In genomic region chr5:99035961-99036360, GRCm38 (mm10) we compare ENCODE assay signal across 11 mouse cellular contexts. TPM values are rescaled to one million over a fixed set of nuclear protein-coding genes. Genes with fewer than 3 reads are reported as not detected.
DNase-seq lines count a peak whose midpoint lies in the region; ATAC-seq and TF ChIP-seq lines count a peak whose summit lies in the region.
"Had no signal": no experiment of that assay in that cellular context is flagged by ENCODE, and none has a peak within 500 bp of the region (broad histone marks: within the 10 kb centered on the region; RNA-seq: fewer than 3 reads in every experiment).

No protein-coding gene starts in this region.

- peaks cover 52% of the 10 kb centered on the region for H3K27me3 ChIP-seq in heart, embryonic 16.5 days (ENCODE audit: control insufficient read depth, insufficient read depth, low read length)
- H3K27me3 ChIP-seq in hindbrain, embryonic 10.5 days (ENCODE audit: insufficient read depth, poor library complexity, severe bottlenecking): peaks cover 47% of the 10 kb centered on the region
- no peaks in the 10 kb centered on the region for H3K27me3 ChIP-seq in midbrain, embryonic 15.5 days (replicated peaks)

- DNase-seq in heart, postnatal 10 days: no peak
- no peak for DNase-seq in hindbrain, embryonic 10.5 days (ENCODE audit: low spot score)
- no peak for DNase-seq in thymus, postnatal 4 days
- DNase-seq in kidney, postnatal 25 days: no peak
- no peak for DNase-seq in ovary, postnatal 10 days (ENCODE audit: low spot score)
- DNase-seq: thymus, adult 18-20 months had no signal

- H3K4me2 ChIP-seq in heart, embryonic 16.5 days (ENCODE audit: low read depth, low read length): peak overlapping the region; percentile 99
- H3K4me2 ChIP-seq in midbrain, embryonic 15.5 days: peak overlapping the region; percentile 98

- intact Hi-C loops in heart, postnatal 10 days (cut with DNase I): no loop called here

- no peaks in the 10 kb centered on the region for H3K9me3 ChIP-seq in heart, embryonic 16.5 days (replicated peaks; ENCODE audit: control insufficient read depth, low read length)
- 0 out of 2 replicates have a peak, but pooled peaks cover 3% of the 10 kb centered on the region for H3K9me3 ChIP-seq in hindbrain, embryonic 10.5 days
- H3K9me3 ChIP-seq in midbrain, embryonic 15.5 days: no peaks in the 10 kb centered on the region

- TF ChIP-seq POLR2A in cortical plate, adult 2 months (IDR thresholded peaks at IDR 0.05; ENCODE audit: extremely low read depth, insufficient read depth, low read length): no peak

- H3K4me3 ChIP-seq in heart, embryonic 16.5 days (ENCODE audit: low read length): no peak overlapping the region
- peak overlapping the region; percentile 47 for H3K4me3 ChIP-seq in cortical plate, adult 2 months (ENCODE audit: insufficient read depth, low read length)
- H3K4me3 ChIP-seq in hindbrain, embryonic 10.5 days: peak overlapping the region; percentile 88
- peak overlapping the region; percentile 75 for H3K4me3 ChIP-seq in midbrain, embryonic 15.5 days

- no peaks in the 10 kb centered on the region for H3K36me3 ChIP-seq in heart, embryonic 16.5 days (ENCODE audit: control insufficient read depth, insufficient read depth)
- no peaks in the 10 kb centered on the region for H3K36me3 ChIP-seq in hindbrain, embryonic 10.5 days
- H3K36me3 ChIP-seq in midbrain, embryonic 15.5 days (replicated peaks): no peaks in the 10 kb centered on the region

- H3K4me1 ChIP-seq in heart, embryonic 16.5 days (ENCODE audit: control insufficient read depth, insufficient read depth, low read length): peaks cover 4% of the 10 kb centered on the region; the same call in 1 of the 2 replicates
- H3K4me1 ChIP-seq in cortical plate, adult 2 months (ENCODE audit: control insufficient read depth, insufficient read depth, low read length): peaks cover 1% of the 10 kb centered on the region; the same call in 1 of the 2 replicates
- peaks cover 22% of the 10 kb centered on the region for H3K4me1 ChIP-seq in hindbrain, embryonic 10.5 days (replicated peaks)
- peaks cover 26% of the 10 kb centered on the region for H3K4me1 ChIP-seq in midbrain, embryonic 15.5 days

- no peak overlapping the region for H3K9ac ChIP-seq in heart, embryonic 16.5 days (ENCODE audit: low read length)
- H3K9ac ChIP-seq in midbrain, embryonic 15.5 days: no peak overlapping the region

- no peak for TF ChIP-seq CTCF in cortical plate, adult 2 months (IDR thresholded peaks at IDR 0.05; ENCODE audit: extremely low read depth, insufficient read depth, low read length)

- 58% methylated on average over 9 of the region's 9 CpGs for WGBS in heart, embryonic 16.5 days
- WGBS in hindbrain, embryonic 10.5 days: 44% methylated on average over 9 of the region's 9 CpGs
- WGBS in midbrain, embryonic 15.5 days: 42% methylated on average over 9 of the region's 9 CpGs

- H3K27ac ChIP-seq in heart, embryonic 16.5 days (ENCODE audit: low read length): no peak overlapping the region
- H3K27ac ChIP-seq in cortical plate, adult 2 months (ENCODE audit: insufficient read depth, low read length): no peak overlapping the region
- peak overlapping the region; percentile 87; the same call in 1 of the 2 replicates for H3K27ac ChIP-seq in hindbrain, embryonic 10.5 days
- no peak overlapping the region for H3K27ac ChIP-seq in midbrain, embryonic 15.5 days
- H3K27ac ChIP-seq: macrophage had no signal

- no peak for ATAC-seq in heart, embryonic 16.5 days (replicated peaks; ENCODE audit: extremely low read depth, insufficient read depth, low FRiP score)
- no peak for ATAC-seq in midbrain, embryonic 15.5 days (replicated peaks)

RNA-seq across cellular contexts. Expression of gene Prkg2, which starts 1.2 kb away (rescaled TPM):
- polyA plus RNA-seq in heart, embryonic 16.5 days (2015; fragmentation: Nextera tagmentation; extraction: Ambion mirVana): 0.26 and 0.27 TPM in 2 replicates
- under 1 TPM; 0.45 to 0.48 TPM for total RNA-seq in heart, postnatal 10 days (2021)
- 4.9 and 5.3 TPM in 2 replicates for polyA plus RNA-seq in cortical plate, adult 2 months (2012; rRNA removed)
- polyA plus RNA-seq in hindbrain, embryonic 10.5 days (2016; fragmentation: Nextera tagmentation; extraction: Ambion mirVana): 1.3 and 1.6 TPM in 2 replicates
- polyA plus RNA-seq in midbrain, embryonic 15.5 days (2015; fragmentation: Nextera tagmentation; extraction: Ambion mirVana): 1.7 and 2.7 TPM in 2 replicates
- total RNA-seq: hematopoietic stem cell, adult 5-6 weeks had no signal
- polyA plus RNA-seq: macrophage had no signal
